Mouse (Mus musculus): ENCODE results near the gene Txndc8. TPM values are rescaled to one million over a fixed set of nuclear protein-coding genes. Genes with fewer than 3 reads are reported as not detected.

The Txndc8 gene
- polyA plus RNA-seq, 1 experiment = not detected

DNA sequence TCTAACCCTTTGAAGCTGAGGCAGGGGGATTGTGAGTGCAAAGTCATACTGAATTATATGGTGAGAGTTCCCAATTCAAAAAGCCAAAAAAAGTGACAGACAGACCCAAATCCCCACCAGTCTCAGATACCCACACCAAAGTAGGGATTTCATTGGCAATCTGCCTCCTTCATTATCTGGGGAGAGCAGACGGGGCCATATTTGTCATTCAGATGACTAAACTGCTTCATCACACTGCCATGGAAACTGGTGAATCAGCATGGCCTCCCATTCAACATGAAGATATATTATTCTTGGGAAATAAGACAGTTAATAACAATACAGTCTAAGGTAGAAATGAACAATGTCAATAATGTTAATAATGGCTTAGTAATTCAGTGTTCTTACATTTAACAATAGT lies 44.8 kb downstream of the Txndc8 start:
- no peak for TF ChIP-seq TCF12 (IDR thresholded peaks at IDR 0.05; ENCODE audit: insufficient read depth, poor library complexity, severe bottlenecking)
- TF ChIP-seq REST (IDR thresholded peaks at IDR 0.05; ENCODE audit: insufficient read depth, insufficient read length) = no peak
- no peak for TF ChIP-seq SRF (IDR thresholded peaks at IDR 0.05; ENCODE audit: control insufficient read depth, insufficient read length, low read depth)
- no peak for TF ChIP-seq MAX (IDR thresholded peaks at IDR 0.05; ENCODE audit: low read depth)
- TF ChIP-seq USF1 (IDR thresholded peaks at IDR 0.05; ENCODE audit: low read depth) = no peak
- no peak for TF ChIP-seq POLR2AphosphoS2 (IDR thresholded peaks at IDR 0.05; ENCODE audit: insufficient read length, low read depth)
- TF ChIP-seq POLR2A (IDR thresholded peaks at IDR 0.05; ENCODE audit: insufficient read length, low read depth) = no peak
- no peak for TF ChIP-seq E2F4 (IDR thresholded peaks at IDR 0.05; ENCODE audit: insufficient read depth)
- TF ChIP-seq MYOD1 (IDR thresholded peaks at IDR 0.05; ENCODE audit: control insufficient read depth in 1 of 3, insufficient read length in 2 of 3, low read depth in 2 of 3) = no peak
- TF ChIP-seq CEBPB (IDR thresholded peaks at IDR 0.05; ENCODE audit: insufficient read depth, poor library complexity, severe bottlenecking) = no peak
- TF ChIP-seq TCF3 (IDR thresholded peaks at IDR 0.05; ENCODE audit: insufficient read length, low read depth) = no peak
- TF ChIP-seq MYOG (IDR thresholded peaks at IDR 0.05; ENCODE audit: control insufficient read depth in 1 of 3, insufficient read depth in 1 of 3, insufficient read length in 2 of 3, low read depth in 2 of 3) = no peak

GRCm38 (mm10) chr4:57959056-57959455 lies 49.9 kb downstream of the Txndc8 start:
- Histone ChIP-seq H3K79me2 (ENCODE audit: control insufficient read depth, insufficient read depth) (peaks cover 18% of the 10 kb centered on the region), H3K27me3 (ENCODE audit: control insufficient read depth, insufficient read depth, insufficient read length) (no peaks in the 10 kb centered on the region), H3K4me3 (no peak overlapping the region), H3ac (ENCODE audit: control insufficient read depth, insufficient read length) (no peak overlapping the region), H3K36me3 (ENCODE audit: control insufficient read depth, insufficient read depth) (no peaks in the 10 kb centered on the region), H3K4me2 (ENCODE audit: low read depth) (no peak overlapping the region)
- TF ChIP-seq MAX (IDR thresholded peaks at IDR 0.05; ENCODE audit: low read depth) = no peak
- no peak for TF ChIP-seq POLR2AphosphoS2 (IDR thresholded peaks at IDR 0.05; ENCODE audit: insufficient read length, low read depth)
- TF ChIP-seq USF1 (IDR thresholded peaks at IDR 0.05; ENCODE audit: low read depth) = no peak
- TF ChIP-seq TCF3 (IDR thresholded peaks at IDR 0.05; ENCODE audit: insufficient read length, low read depth) = no peak
- TF ChIP-seq TCF12 (IDR thresholded peaks at IDR 0.05; ENCODE audit: insufficient read depth, poor library complexity, severe bottlenecking) = no peak
- no peak for TF ChIP-seq MYOD1 (IDR thresholded peaks at IDR 0.05; ENCODE audit: control insufficient read depth in 1 of 3, insufficient read length in 2 of 3, low read depth in 2 of 3)
- no peak for TF ChIP-seq POLR2A (IDR thresholded peaks at IDR 0.05; ENCODE audit: insufficient read length, low read depth)

More for the DNA sequence above, 44.8 kb downstream of the Txndc8 start:
- H3K4me3 ChIP-seq = no peak overlapping the region
- H3K27me3 ChIP-seq (ENCODE audit: control insufficient read depth, insufficient read depth, insufficient read length) = no peaks in the 10 kb centered on the region
- no peaks in the 10 kb centered on the region for H3K79me2 ChIP-seq (ENCODE audit: control insufficient read depth, insufficient read depth)
- no peak overlapping the region for H3K4me2 ChIP-seq (ENCODE audit: low read depth)
- no peak overlapping the region for H3ac ChIP-seq (ENCODE audit: control insufficient read depth, insufficient read length)
- H3K36me3 ChIP-seq (ENCODE audit: control insufficient read depth, insufficient read depth) = no peaks in the 10 kb centered on the region

- TF ChIP-seq SRF (IDR thresholded peaks at IDR 0.05; ENCODE audit: control insufficient read depth, insufficient read length, low read depth) (no peak), POLR2A (IDR thresholded peaks at IDR 0.05; ENCODE audit: insufficient read length, low read depth) (no peak), USF1 (IDR thresholded peaks at IDR 0.05; ENCODE audit: low read depth) (peak; percentile 28), REST (IDR thresholded peaks at IDR 0.05; ENCODE audit: insufficient read depth, insufficient read length) (no peak), MYOG (IDR thresholded peaks at IDR 0.05; ENCODE audit: control insufficient read depth in 1 of 3, insufficient read depth in 1 of 3, insufficient read length in 2 of 3, low read depth in 2 of 3) (peak; percentile 39 to 73 (median 45)), TCF3 (IDR thresholded peaks at IDR 0.05; ENCODE audit: insufficient read length, low read depth) (no peak), MAX (IDR thresholded peaks at IDR 0.05; ENCODE audit: low read depth) (no peak), CEBPB (IDR thresholded peaks at IDR 0.05; ENCODE audit: insufficient read depth, poor library complexity, severe bottlenecking) (no peak; the same call in 1 of the 2 replicates), POLR2AphosphoS2 (IDR thresholded peaks at IDR 0.05; ENCODE audit: insufficient read length, low read depth) (no peak), E2F4 (IDR thresholded peaks at IDR 0.05; ENCODE audit: insufficient read depth) (no peak), TCF12 (IDR thresholded peaks at IDR 0.05; ENCODE audit: insufficient read depth, poor library complexity, severe bottlenecking) (peak; percentile 47), MYOD1 (IDR thresholded peaks at IDR 0.05; ENCODE audit: control insufficient read depth in 1 of 3, insufficient read length in 2 of 3, low read depth in 2 of 3) (peak in 2 of 3 experiments; percentile 47 to 81)
- Histone ChIP-seq H3K27me3 (ENCODE audit: control insufficient read depth, insufficient read depth, insufficient read length) (no peaks in the 10 kb centered on the region), H3K36me3 (ENCODE audit: control insufficient read depth, insufficient read depth) (no peaks in the 10 kb centered on the region), H3K79me2 (ENCODE audit: control insufficient read depth, insufficient read depth) (peaks cover 27% of the 10 kb centered on the region), H3ac (ENCODE audit: control insufficient read depth, insufficient read length) (no peak overlapping the region), H3K4me3 (no peak overlapping the region), H3K4me2 (ENCODE audit: low read depth) (peak overlapping the region; percentile 99)
Measured at GRCm38 (mm10) chr4:57958098-57958497, 50.8 kb downstream of the Txndc8 start.

DNA sequence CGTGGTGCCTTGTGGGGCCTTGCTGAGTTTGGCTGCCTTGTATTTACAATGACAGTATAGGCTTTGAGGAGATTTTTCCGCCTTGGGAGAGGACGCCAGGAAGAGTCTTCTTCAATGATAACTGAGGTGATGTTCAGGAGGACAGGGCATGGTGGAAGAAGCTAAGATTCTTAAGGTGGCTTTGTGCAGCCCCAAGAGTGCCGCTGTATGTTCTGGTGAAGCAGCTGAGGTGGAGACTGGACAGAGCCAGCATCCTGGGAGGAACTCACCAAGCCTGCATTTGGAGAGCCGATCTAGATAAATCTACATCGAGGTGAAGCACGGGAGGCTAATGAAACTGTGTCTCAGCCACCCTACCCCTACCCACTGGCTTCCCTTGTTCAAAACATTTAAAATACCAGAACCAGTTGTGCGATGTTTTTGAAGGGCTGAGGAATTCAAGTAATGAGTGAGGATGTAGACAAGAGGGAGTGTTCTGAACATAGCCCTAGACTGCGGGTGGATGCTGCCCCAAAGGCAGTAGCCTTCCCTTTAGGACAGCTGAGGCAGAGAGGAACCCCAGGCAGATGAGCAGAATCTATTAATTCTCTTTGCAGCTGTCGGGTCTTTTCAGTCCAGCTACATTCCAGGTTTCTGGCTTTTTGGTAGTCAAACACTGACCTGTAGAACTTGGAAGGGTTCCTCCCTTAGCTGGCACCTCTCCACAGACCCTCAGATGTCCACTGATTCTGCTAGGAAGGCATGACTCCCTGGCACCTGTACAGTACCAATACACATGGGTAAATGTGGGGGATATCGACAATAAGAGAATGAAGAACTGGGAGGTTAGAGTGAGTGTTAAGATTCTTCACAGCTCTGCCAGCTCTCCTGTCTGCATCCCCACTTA lies 51.5 kb downstream of the Txndc8 start:
- H3K27me3 ChIP-seq (ENCODE audit: control insufficient read depth, insufficient read depth, insufficient read length) = no peaks in the 10 kb centered on the region
- peaks cover 34% of the 10 kb centered on the region for H3K79me2 ChIP-seq (ENCODE audit: control insufficient read depth, insufficient read depth)
- TF ChIP-seq USF1 (IDR thresholded peaks at IDR 0.05; ENCODE audit: low read depth) = no peak
- no peak for TF ChIP-seq REST (IDR thresholded peaks at IDR 0.05; ENCODE audit: insufficient read depth, insufficient read length)
- peak; percentile 62 for TF ChIP-seq TCF12 (IDR thresholded peaks at IDR 0.05; ENCODE audit: insufficient read depth, poor library complexity, severe bottlenecking)
- peak; percentile 56 to 83 (median 70) for TF ChIP-seq MYOD1 (IDR thresholded peaks at IDR 0.05; ENCODE audit: control insufficient read depth in 1 of 3, insufficient read length in 2 of 3, low read depth in 2 of 3)
- no peak for TF ChIP-seq CEBPB (IDR thresholded peaks at IDR 0.05; ENCODE audit: insufficient read depth, poor library complexity, severe bottlenecking)
- TF ChIP-seq POLR2A (IDR thresholded peaks at IDR 0.05; ENCODE audit: insufficient read length, low read depth) = no peak
- TF ChIP-seq TCF3 (IDR thresholded peaks at IDR 0.05; ENCODE audit: insufficient read length, low read depth) = no peak
- TF ChIP-seq SRF (IDR thresholded peaks at IDR 0.05; ENCODE audit: control insufficient read depth, insufficient read length, low read depth) = no peak
- TF ChIP-seq POLR2AphosphoS2 (IDR thresholded peaks at IDR 0.05; ENCODE audit: insufficient read length, low read depth) = no peak
- TF ChIP-seq MYOG (IDR thresholded peaks at IDR 0.05; ENCODE audit: control insufficient read depth in 1 of 3, insufficient read depth in 1 of 3, insufficient read length in 2 of 3, low read depth in 2 of 3) = peak in 2 of 3 experiments; percentile 47 to 74
- no peak for TF ChIP-seq MAX (IDR thresholded peaks at IDR 0.05; ENCODE audit: low read depth)
- TF ChIP-seq E2F4 (IDR thresholded peaks at IDR 0.05; ENCODE audit: insufficient read depth) = no peak
- peak overlapping the region; percentile 99 for H3K4me2 ChIP-seq (ENCODE audit: low read depth)
- peak overlapping the region; percentile 86 for H3K4me3 ChIP-seq
- H3K36me3 ChIP-seq (ENCODE audit: control insufficient read depth, insufficient read depth) = no peaks in the 10 kb centered on the region
- H3ac ChIP-seq (ENCODE audit: control insufficient read depth, insufficient read length) = no peak overlapping the region

All from myocyte (in vitro differentiated cells).